Mouse (Mus musculus): ENCODE data around the gene Ppp1r27. TPM values are rescaled to one million over a fixed set of nuclear protein-coding genes. Genes with fewer than 3 reads are reported as not detected.

Gene Ppp1r27
- total RNA-seq, 1 experiment, result not detected

- Histone ChIP-seq H3K9ac (ENCODE audit: insufficient read depth, low read depth, low read length, poor library complexity, severe bottlenecking) (peak within 1 kb of the TSS; percentile 80), H3K36me3 (ENCODE audit: control insufficient read depth, insufficient read depth, low read length, poor library complexity, severe bottlenecking) (peaks cover 1% of the 10 kb centered on the region; the same call in 1 of the 2 replicates), H3K9me3 (ENCODE audit: control insufficient read depth, insufficient read depth, low read depth, low read length) (no peaks in the 10 kb centered on the region), H3K27ac (ENCODE audit: insufficient read depth, low read depth, low read length, poor library complexity, severe bottlenecking) (no peak within 1 kb of the TSS), H3K4me3 (ENCODE audit: insufficient read depth in 1 of 2, low read depth in 1 of 2, low read length in 2 of 2, poor library complexity in 1 of 2, severe bottlenecking in 1 of 2) (peak within 1 kb of the TSS; percentile 76 to 86), H3K4me1 (ENCODE audit: control insufficient read depth in 2 of 2, insufficient read depth in 2 of 2, low read length in 2 of 2, poor library complexity in 1 of 2) (peaks cover 0 to 9% of the 10 kb centered on the region in 2 experiments; a peak in 3 of 4 replicates)
- in situ Hi-C loops (cut with MboI; ENCODE audit: low sequenced_read_pairs in 2 of 2, unreplicated experiment in 2 of 2), result no loop called here
- DNase-seq (ENCODE audit: low read depth, low spot score), result peak; percentile 65
- no peak for TF ChIP-seq MAFK (IDR thresholded peaks at IDR 0.05; ENCODE audit: insufficient read depth, low read depth, low read length)
- no peak for TF ChIP-seq ZC3H11A (IDR thresholded peaks at IDR 0.05; ENCODE audit: borderline replicate concordance, low read depth, low read length)
- no peak for TF ChIP-seq HCFC1 (IDR thresholded peaks at IDR 0.05; ENCODE audit: borderline replicate concordance, insufficient read depth, low read length)
- no peak for TF ChIP-seq CHD2 (IDR thresholded peaks at IDR 0.05; ENCODE audit: low read depth, low read length)
- no peak for TF ChIP-seq ZNF384 (IDR thresholded peaks at IDR 0.05; ENCODE audit: low read depth, low read length)
These were observed 1.6 kb downstream of the Ppp1r27 start, which contains the start of gene Mcrip1 for GRCm38 (mm10) chr11:120549168-120549945. TSS of gene Mcrip1 (minus strand) at chr11:120549727.

- Histone ChIP-seq H3K36me3 (ENCODE audit: control insufficient read depth, insufficient read depth, low read length, poor library complexity, severe bottlenecking) (peaks cover 5% of the 10 kb centered on the region; the same call in 1 of the 2 replicates), H3K27ac (ENCODE audit: insufficient read depth, low read depth, low read length, poor library complexity, severe bottlenecking) (no peak overlapping the region), H3K9me3 (ENCODE audit: control insufficient read depth, insufficient read depth, low read depth, low read length) (no peaks in the 10 kb centered on the region), H3K4me3 (ENCODE audit: insufficient read depth in 1 of 2, low read depth in 1 of 2, low read length in 2 of 2, poor library complexity in 1 of 2, severe bottlenecking in 1 of 2) (peak overlapping the region; percentile 76 to 86), H3K9ac (ENCODE audit: insufficient read depth, low read depth, low read length, poor library complexity, severe bottlenecking) (peak overlapping the region; percentile 75), H3K4me1 (ENCODE audit: control insufficient read depth in 2 of 2, insufficient read depth in 2 of 2, low read length in 2 of 2, poor library complexity in 1 of 2) (peaks cover 0 to 9% of the 10 kb centered on the region in 2 experiments; a peak in 3 of 4 replicates)
- DNase-seq (ENCODE audit: low read depth, low spot score), result no peak
- no peak for TF ChIP-seq ZNF384 (IDR thresholded peaks at IDR 0.05; ENCODE audit: low read depth, low read length)
- TF ChIP-seq ZC3H11A (IDR thresholded peaks at IDR 0.05; ENCODE audit: borderline replicate concordance, low read depth, low read length), result no peak
- TF ChIP-seq MAFK (IDR thresholded peaks at IDR 0.05; ENCODE audit: insufficient read depth, low read depth, low read length), result no peak
- no peak for TF ChIP-seq HCFC1 (IDR thresholded peaks at IDR 0.05; ENCODE audit: borderline replicate concordance, insufficient read depth, low read length)
- TF ChIP-seq CHD2 (IDR thresholded peaks at IDR 0.05; ENCODE audit: low read depth, low read length), result no peak
- in situ Hi-C loops (cut with MboI; ENCODE audit: low sequenced_read_pairs in 2 of 2, unreplicated experiment in 2 of 2), result no loop called here
These were observed 2.2 kb downstream of the Ppp1r27 start for GRCm38 (mm10) chr11:120548786-120549167.

- no peaks in the 10 kb centered on the region for H3K9me3 ChIP-seq (ENCODE audit: control insufficient read depth, insufficient read depth, low read depth, low read length)
- TF ChIP-seq MAFK (IDR thresholded peaks at IDR 0.05; ENCODE audit: insufficient read depth, low read depth, low read length) (no peak), HCFC1 (IDR thresholded peaks at IDR 0.05; ENCODE audit: borderline replicate concordance, insufficient read depth, low read length) (no peak), CHD2 (IDR thresholded peaks at IDR 0.05; ENCODE audit: low read depth, low read length) (no peak), ZC3H11A (IDR thresholded peaks at IDR 0.05; ENCODE audit: borderline replicate concordance, low read depth, low read length) (no peak), ZNF384 (IDR thresholded peaks at IDR 0.05; ENCODE audit: low read depth, low read length) (no peak)
- peaks cover 5% of the 10 kb centered on the region; the same call in 1 of the 2 replicates for H3K36me3 ChIP-seq (ENCODE audit: control insufficient read depth, insufficient read depth, low read length, poor library complexity, severe bottlenecking)
- H3K27ac ChIP-seq (ENCODE audit: insufficient read depth, low read depth, low read length, poor library complexity, severe bottlenecking), result no peak overlapping the region
- no peak for DNase-seq (ENCODE audit: low read depth, low spot score)
- peaks cover 0 to 9% of the 10 kb centered on the region in 2 experiments; a peak in 3 of 4 replicates for H3K4me1 ChIP-seq (ENCODE audit: control insufficient read depth in 2 of 2, insufficient read depth in 2 of 2, low read length in 2 of 2, poor library complexity in 1 of 2)
- no peak overlapping the region for H3K4me3 ChIP-seq (ENCODE audit: insufficient read depth in 1 of 2, low read depth in 1 of 2, low read length in 2 of 2, poor library complexity in 1 of 2, severe bottlenecking in 1 of 2)
- in situ Hi-C loops (cut with MboI; ENCODE audit: low sequenced_read_pairs in 2 of 2, unreplicated experiment in 2 of 2), result no loop called here
- H3K9ac ChIP-seq (ENCODE audit: insufficient read depth, low read depth, low read length, poor library complexity, severe bottlenecking), result no peak overlapping the region
These were observed 2.7 kb downstream of the Ppp1r27 start for GRCm38 (mm10) chr11:120548214-120548613.

- peaks cover 0 to 9% of the 10 kb centered on the region in 2 experiments; a peak in 3 of 4 replicates for H3K4me1 ChIP-seq (ENCODE audit: control insufficient read depth in 2 of 2, insufficient read depth in 2 of 2, low read length in 2 of 2, poor library complexity in 1 of 2)
- TF ChIP-seq HCFC1 (IDR thresholded peaks at IDR 0.05; ENCODE audit: borderline replicate concordance, insufficient read depth, low read length) (peak; percentile 64; the same call in 1 of the 2 replicates), CHD2 (IDR thresholded peaks at IDR 0.05; ENCODE audit: low read depth, low read length) (no peak)
- H3K9ac ChIP-seq (ENCODE audit: insufficient read depth, low read depth, low read length, poor library complexity, severe bottlenecking), result no peak overlapping the region
These were observed 3.5 kb downstream of the Ppp1r27 start for GRCm38 (mm10) chr11:120547469-120547868.

More at GRCm38 (mm10) chr11:120547469-120547868, 3.5 kb downstream of the Ppp1r27 start:
- no peak overlapping the region for H3K4me3 ChIP-seq (ENCODE audit: insufficient read depth in 1 of 2, low read depth in 1 of 2, low read length in 2 of 2, poor library complexity in 1 of 2, severe bottlenecking in 1 of 2)
- in situ Hi-C loops (cut with MboI; ENCODE audit: low sequenced_read_pairs in 2 of 2, unreplicated experiment in 2 of 2), result no loop called here
- no peak for DNase-seq (ENCODE audit: low read depth, low spot score)
- H3K9me3 ChIP-seq (ENCODE audit: control insufficient read depth, insufficient read depth, low read depth, low read length), result no peaks in the 10 kb centered on the region
- peaks cover 5% of the 10 kb centered on the region; the same call in 1 of the 2 replicates for H3K36me3 ChIP-seq (ENCODE audit: control insufficient read depth, insufficient read depth, low read length, poor library complexity, severe bottlenecking)
- H3K27ac ChIP-seq (ENCODE audit: insufficient read depth, low read depth, low read length, poor library complexity, severe bottlenecking), result no peak overlapping the region
